Mouse (Mus musculus): ENCODE data around the gene Adam22.

GRCm38 (mm10) chr5:8111691-8112090 is 256.3 kb downstream of the Adam22 start:
- no peak for TF ChIP-seq CTCF (IDR thresholded peaks at IDR 0.05; ENCODE audit: borderline replicate concordance, insufficient read depth, low read depth, low read length)
- no peak for TF ChIP-seq POLR2A (IDR thresholded peaks at IDR 0.05; ENCODE audit: borderline replicate concordance, insufficient read depth, low read length)

Measured in cerebellum, adult 2 months (tissue).